Mouse (Mus musculus) spleen, adult 2 months (tissue): ENCODE results near the gene Cd44.

Experiments
- CTCF ChIP-seq: fragments of 200-500 bp; IDR thresholded peaks from 2 replicates; pipeline ENCODE4 v1.5.1; 2011; ENCODE audit warnings: mild to moderate bottlenecking, inconsistent platforms; ENCODE audit not compliant: insufficient read depth, insufficient read length, insufficient replicate concordance; ENCODE audit errors: extremely low read depth
- POLR2A ChIP-seq: fragments of 200-500 bp; IDR thresholded peaks from 2 replicates; pipeline ENCODE4 v1.6.1; 2011; ENCODE audit warnings: low read depth, low read length, inconsistent platforms

DNA sequence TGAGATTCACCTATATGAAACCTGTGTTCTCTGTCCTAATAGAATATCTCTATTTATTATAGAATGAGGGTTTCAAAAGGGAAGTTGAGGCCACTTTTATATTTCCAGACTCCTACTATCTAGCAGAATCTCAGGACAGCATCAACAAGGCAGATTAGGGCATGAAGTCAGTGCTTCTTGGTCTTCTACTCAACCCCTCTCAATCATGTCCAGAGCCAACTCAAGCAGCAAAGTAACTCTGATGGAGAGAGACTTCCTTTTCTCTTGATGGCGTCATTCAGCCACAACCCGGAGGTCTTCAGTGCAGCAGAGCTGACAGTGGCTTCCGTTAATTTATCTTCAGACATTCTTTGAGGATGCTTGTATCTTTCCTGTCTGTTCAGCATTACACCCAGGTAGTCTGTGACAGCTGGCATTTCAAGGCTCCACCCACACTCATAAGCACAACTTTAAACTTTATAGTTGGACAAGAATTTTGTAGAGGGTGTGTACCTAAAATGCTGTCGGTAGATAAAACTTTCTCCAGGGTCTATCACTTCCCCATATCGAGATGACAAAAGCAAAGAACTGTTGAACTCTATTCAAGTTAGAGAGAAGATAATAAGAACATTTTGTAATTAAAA is 52.5 kb downstream of the Cd44 start:
- TF ChIP-seq POLR2A (no peak), CTCF (no peak)
